20 mouse cellular contexts compared by ENCODE assay signal in the genomic region with DNA sequence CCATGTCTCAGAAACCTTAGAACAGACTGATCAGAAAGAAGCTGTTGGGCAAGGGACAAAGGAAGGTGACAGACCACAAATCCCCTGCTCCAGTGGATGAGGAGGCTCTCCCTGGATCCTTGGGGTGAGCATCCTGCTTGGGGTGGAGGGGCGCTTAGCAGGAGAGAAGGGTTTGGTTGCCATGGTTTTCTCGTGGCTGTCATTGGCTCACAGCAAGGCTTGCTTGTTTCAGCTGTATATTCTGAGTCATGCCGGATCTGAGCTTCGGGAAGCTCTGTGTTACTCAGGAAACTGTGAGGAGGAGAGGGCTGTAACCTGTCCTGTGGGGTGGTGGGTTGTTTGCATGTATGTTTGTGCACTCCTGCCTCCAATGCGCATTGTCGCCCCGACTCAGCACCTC. TPM values are rescaled to one million over a fixed set of nuclear protein-coding genes. Genes with fewer than 3 reads are reported as not detected.
DNase-seq lines count a peak whose midpoint lies in the region; ATAC-seq and TF ChIP-seq lines count a peak whose summit lies in the region.
"Had no signal": no experiment of that assay in that cellular context is flagged by ENCODE, and none has a peak within 500 bp of the region (broad histone marks: within the 10 kb centered on the region; RNA-seq: fewer than 3 reads in every experiment).

No protein-coding gene starts in this region.

- H3K4me1 ChIP-seq in forebrain, embryonic 16.5 days (replicated peaks; ENCODE audit: control insufficient read depth, insufficient read depth, low read length): no peaks in the 10 kb centered on the region
- H3K4me1 ChIP-seq in forebrain, embryonic 14.5 days (ENCODE audit: control insufficient read depth, insufficient read depth, low read length): no peaks in the 10 kb centered on the region
- H3K4me1 ChIP-seq in intestine, embryonic 15.5 days (replicated peaks): no peaks in the 10 kb centered on the region
- H3K4me1 ChIP-seq: embryonic facial prominence, embryonic 12.5 days; liver, embryonic 12.5 days had no signal

- H3K4me3 ChIP-seq in forebrain, embryonic 16.5 days (replicated peaks; ENCODE audit: low read length): no peak overlapping the region
- H3K4me3 ChIP-seq in forebrain, embryonic 14.5 days (ENCODE audit: low read depth, low read length): no peak overlapping the region
- no peak overlapping the region for H3K4me3 ChIP-seq in layer of hippocampus, adult 2 months
- no peak overlapping the region for H3K4me3 ChIP-seq in intestine, embryonic 15.5 days (replicated peaks)
- H3K4me3 ChIP-seq: embryonic facial prominence, embryonic 12.5 days; liver, embryonic 12.5 days; midbrain, embryonic 12.5 days had no signal

- ATAC-seq in forebrain, embryonic 16.5 days: peak; percentile 56
- no peak for ATAC-seq in forebrain, embryonic 14.5 days
- no peak for ATAC-seq in intestine, embryonic 15.5 days
- ATAC-seq: liver, embryonic 12.5 days had no signal

- H3K27me3 ChIP-seq in forebrain, embryonic 16.5 days (replicated peaks; ENCODE audit: control insufficient read depth, insufficient read depth, low read length): no peaks in the 10 kb centered on the region
- H3K27me3 ChIP-seq in forebrain, embryonic 14.5 days (replicated peaks; ENCODE audit: control insufficient read depth, insufficient read depth, low read length): no peaks in the 10 kb centered on the region
- H3K27me3 ChIP-seq in intestine, embryonic 15.5 days (replicated peaks): no peaks in the 10 kb centered on the region
- H3K27me3 ChIP-seq: embryonic facial prominence, embryonic 12.5 days; liver, embryonic 12.5 days; midbrain, embryonic 12.5 days had no signal

- WGBS in forebrain, embryonic 16.5 days: 67% methylated on average over 7 of the region's 7 CpGs
- 71% methylated on average over 7 of the region's 7 CpGs for WGBS in forebrain, embryonic 14.5 days
- WGBS in intestine, embryonic 15.5 days: 71% methylated on average over 7 of the region's 7 CpGs

- DNase-seq in forebrain, embryonic 14.5 days (ENCODE audit: low spot score): no peak
- peak in 1 of 2 experiments; percentile 78 for DNase-seq in layer of hippocampus, adult 2 months (ENCODE audit: low spot score in 2 of 2)
- no peak for DNase-seq in layer of hippocampus, adult 9-10 months (ENCODE audit: low spot score)
- DNase-seq in R1 (ENCODE audit: low read depth, low spot score): peak; percentile 73
- DNase-seq in right cerebral cortex, adult 18-20 months: peak; percentile 75
- DNase-seq in cerebellum, adult 11 months: no peak
- DNase-seq: adrenal gland, adult 2 months; cerebellum, adult 18-20 months; gastrocnemius, postnatal 10 days; heart, adult 18-20 months; lung, postnatal 4 days; thymus, postnatal 36 days had no signal

- no peaks in the 10 kb centered on the region for H3K9me3 ChIP-seq in forebrain, embryonic 16.5 days (ENCODE audit: control insufficient read depth, low read length)
- no peaks in the 10 kb centered on the region for H3K9me3 ChIP-seq in forebrain, embryonic 14.5 days (replicated peaks; ENCODE audit: control insufficient read depth, low read length)
- H3K9me3 ChIP-seq in intestine, embryonic 15.5 days: no peaks in the 10 kb centered on the region
- H3K9me3 ChIP-seq: embryonic facial prominence, embryonic 12.5 days; liver, embryonic 12.5 days; midbrain, embryonic 12.5 days had no signal

- no peak overlapping the region for H3K4me2 ChIP-seq in forebrain, embryonic 16.5 days (ENCODE audit: low read length)
- no peak overlapping the region for H3K4me2 ChIP-seq in forebrain, embryonic 14.5 days (ENCODE audit: low read length)
- H3K4me2 ChIP-seq in intestine, embryonic 15.5 days (replicated peaks): no peak overlapping the region
- H3K4me2 ChIP-seq: embryonic facial prominence, embryonic 12.5 days; liver, embryonic 12.5 days; lung, embryonic 14.5 days; midbrain, embryonic 12.5 days had no signal

- no peak overlapping the region for H3K9ac ChIP-seq in forebrain, embryonic 16.5 days (replicated peaks; ENCODE audit: low read depth, low read length)
- no peak overlapping the region for H3K9ac ChIP-seq in forebrain, embryonic 14.5 days (ENCODE audit: low read length)
- H3K9ac ChIP-seq in intestine, embryonic 15.5 days: no peak overlapping the region
- H3K9ac ChIP-seq: embryonic facial prominence, embryonic 12.5 days; liver, embryonic 12.5 days; lung, embryonic 14.5 days; midbrain, embryonic 12.5 days had no signal

- no peak for TF ChIP-seq CTCF in layer of hippocampus, adult 2 months (conservative IDR thresholded peaks at IDR 0.05)

- no peaks in the 10 kb centered on the region for H3K36me3 ChIP-seq in forebrain, embryonic 16.5 days (ENCODE audit: control insufficient read depth, insufficient read depth)
- H3K36me3 ChIP-seq in forebrain, embryonic 14.5 days (ENCODE audit: control insufficient read depth, insufficient read depth, low read length): no peaks in the 10 kb centered on the region
- no peaks in the 10 kb centered on the region for H3K36me3 ChIP-seq in intestine, embryonic 15.5 days
- H3K36me3 ChIP-seq: embryonic facial prominence, embryonic 12.5 days; liver, embryonic 12.5 days; midbrain, embryonic 12.5 days had no signal

- H3K27ac ChIP-seq in forebrain, embryonic 16.5 days (ENCODE audit: low read length): no peak overlapping the region
- no peak overlapping the region for H3K27ac ChIP-seq in forebrain, embryonic 14.5 days (ENCODE audit: low read depth, low read length)
- peak overlapping the region; percentile 41; the same call in 1 of the 2 replicates for H3K27ac ChIP-seq in layer of hippocampus, adult 2 months
- H3K27ac ChIP-seq in intestine, embryonic 15.5 days: no peak overlapping the region
- H3K27ac ChIP-seq: embryonic facial prominence, embryonic 12.5 days; liver, embryonic 12.5 days; midbrain, embryonic 12.5 days had no signal

RNA-seq across cellular contexts. Expression of a gene that starts 23.8 kb away (rescaled TPM):
- 5.0 and 6.6 TPM in 2 replicates for polyA plus RNA-seq in forebrain, embryonic 16.5 days (2015; fragmentation: Nextera tagmentation; extraction: Ambion mirVana)
- 1.9 and 2.6 TPM in 2 replicates for polyA plus RNA-seq in forebrain, embryonic 14.5 days (2014; fragmentation: Nextera tagmentation; extraction: Ambion mirVana)
- total RNA-seq in layer of hippocampus, adult 2 months (2021): 10 to 100 TPM; 36.5 to 36.8 TPM
- polyA plus RNA-seq in intestine, embryonic 15.5 days (2015; fragmentation: Nextera tagmentation; extraction: Ambion mirVana): 0.45 and 0.57 TPM in 2 replicates
- total RNA-seq: heart, adult 18-20 months; hematopoietic stem cell, adult 5-6 weeks; MEL had no signal

Comparison
In these comparisons a context has a peak if more than half of its experiments do, and no peak if none do; other contexts are left out.
1. DNase-seq: peak in R1 (single experiment) and right cerebral cortex, adult 18-20 months (single experiment); none in forebrain, embryonic 14.5 days (single experiment), layer of hippocampus, adult 9-10 months (single experiment) and cerebellum, adult 11 months (single experiment).